Mouse (Mus musculus) erythroblast, embryonic 14.5 days (primary cell): ENCODE measurements around the gene Dicer1. TPM values are rescaled to one million over a fixed set of nuclear protein-coding genes. Genes with fewer than 3 reads are reported as not detected.

Experiments
- H3K27me3 ChIP-seq: 2 replicates; pipeline ENCODE4 v1.6.1; 2012; ENCODE audit warnings: inconsistent platforms; ENCODE audit not compliant: control insufficient read depth
- H3K36me3 ChIP-seq: 2 replicates; pipeline ENCODE4 v1.6.1; 2012; ENCODE audit warnings: mild to moderate bottlenecking, inconsistent platforms; ENCODE audit not compliant: control insufficient read depth
- H3K4me1 ChIP-seq: 2 replicates; pipeline ENCODE4 v1.6.1; 2012; ENCODE audit warnings: inconsistent platforms; ENCODE audit not compliant: control insufficient read depth
- H3K4me3 ChIP-seq: replicated peaks from 2 replicates; pipeline ENCODE3; 2012; ENCODE audit warnings: moderate library complexity, mild to moderate bottlenecking, inconsistent platforms
- H3K9me3 ChIP-seq: 2 replicates; pipeline ENCODE4 v1.6.1; 2012; ENCODE audit warnings: low read length, inconsistent platforms, mixed read lengths; ENCODE audit not compliant: control insufficient read depth
- GATA1 ChIP-seq: IDR thresholded peaks from 2 replicates; pipeline ENCODE4 v1.6.1; 2012; ENCODE audit warnings: low read length, inconsistent platforms, mixed read lengths
- TAL1 ChIP-seq: IDR thresholded peaks from 3 replicates; pipeline ENCODE4 v1.6.1; 2012; ENCODE audit warnings: low read length, inconsistent platforms, mixed read lengths
- polyA plus RNA-seq: library from polyadenylated mRNA; stranded (reverse); fragments of >175 nt; gene quantifications from 2 replicates; pipeline ENCODE4 v1.2.3, GENCODE M21; 2012

Dicer1 gene
- polyA plus RNA-seq, 1 experiment: 0.42 TPM

- H3K4me3 ChIP-seq: no peak overlapping the region
- no peaks in the 10 kb centered on the region for H3K4me1 ChIP-seq
- peaks cover 7% of the 10 kb centered on the region for H3K9me3 ChIP-seq
- no peak for TF ChIP-seq TAL1
- no peak for TF ChIP-seq GATA1
- no peaks in the 10 kb centered on the region for H3K27me3 ChIP-seq
- H3K36me3 ChIP-seq: no peaks in the 10 kb centered on the region
Observed at GRCm38 (mm10) chr12:104672976-104673375, 78.8 kb downstream of the Dicer1 start.

- Histone ChIP-seq H3K4me3 (no peak overlapping the region), H3K9me3 (peaks cover 5% of the 10 kb centered on the region), H3K4me1 (no peaks in the 10 kb centered on the region), H3K27me3 (no peaks in the 10 kb centered on the region), H3K36me3 (no peaks in the 10 kb centered on the region)
- no peak for TF ChIP-seq GATA1
- TF ChIP-seq TAL1: no peak
Observed at GRCm38 (mm10) chr12:104672406-104672805, 79.3 kb downstream of the Dicer1 start.

- peaks cover 4% of the 10 kb centered on the region; the same call in 1 of the 2 replicates for H3K9me3 ChIP-seq
- H3K4me3 ChIP-seq: no peak overlapping the region
- no peaks in the 10 kb centered on the region for H3K4me1 ChIP-seq
- no peak for TF ChIP-seq TAL1
- TF ChIP-seq GATA1: no peak
- no peaks in the 10 kb centered on the region for H3K36me3 ChIP-seq
- no peaks in the 10 kb centered on the region for H3K27me3 ChIP-seq
Observed at GRCm38 (mm10) chr12:104667846-104668245, 83.9 kb downstream of the Dicer1 start.

- H3K4me3 ChIP-seq: no peak overlapping the region
- H3K27me3 ChIP-seq: no peaks in the 10 kb centered on the region
- no peak for TF ChIP-seq TAL1
- TF ChIP-seq GATA1: no peak
- no peaks in the 10 kb centered on the region for H3K36me3 ChIP-seq
- H3K4me1 ChIP-seq: no peaks in the 10 kb centered on the region
- H3K9me3 ChIP-seq: peaks cover 4% of the 10 kb centered on the region; the same call in 1 of the 2 replicates
Observed at GRCm38 (mm10) chr12:104665951-104666350, 85.8 kb downstream of the Dicer1 start.

- TF ChIP-seq TAL1: no peak
- H3K9me3 ChIP-seq: peaks cover 4% of the 10 kb centered on the region; the same call in 1 of the 2 replicates
- H3K27me3 ChIP-seq: no peaks in the 10 kb centered on the region
- no peak overlapping the region for H3K4me3 ChIP-seq
- no peaks in the 10 kb centered on the region for H3K4me1 ChIP-seq
- H3K36me3 ChIP-seq: no peaks in the 10 kb centered on the region
Observed at GRCm38 (mm10) chr12:104665521-104665920, 86.2 kb downstream of the Dicer1 start.

- Histone ChIP-seq H3K4me1 (no peaks in the 10 kb centered on the region), H3K4me3 (no peak overlapping the region), H3K36me3 (no peaks in the 10 kb centered on the region), H3K9me3 (peaks cover 25% of the 10 kb centered on the region), H3K27me3 (no peaks in the 10 kb centered on the region)
- TF ChIP-seq TAL1 (no peak), GATA1 (no peak)
Observed at GRCm38 (mm10) chr12:104656146-104656545, 95.6 kb downstream of the Dicer1 start.

- TF ChIP-seq TAL1: no peak
- no peak for TF ChIP-seq GATA1
Observed at GRCm38 (mm10) chr12:104655006-104655405, 96.7 kb downstream of the Dicer1 start.

GRCm38 (mm10) chr12:104652021-104652420, 99.7 kb downstream of the Dicer1 start:
- TF ChIP-seq TAL1 (no peak), GATA1 (no peak)
- Histone ChIP-seq H3K36me3 (no peaks in the 10 kb centered on the region), H3K4me3 (no peak overlapping the region), H3K4me1 (no peaks in the 10 kb centered on the region), H3K27me3 (no peaks in the 10 kb centered on the region), H3K9me3 (peaks cover 16% of the 10 kb centered on the region)

More at GRCm38 (mm10) chr12:104655006-104655405, 96.7 kb downstream of the Dicer1 start:
- Histone ChIP-seq H3K36me3 (no peaks in the 10 kb centered on the region), H3K27me3 (no peaks in the 10 kb centered on the region), H3K4me3 (no peak overlapping the region), H3K9me3 (peaks cover 25% of the 10 kb centered on the region), H3K4me1 (no peaks in the 10 kb centered on the region)

GRCm38 (mm10) chr12:104651269-104651668, 100.5 kb downstream of the Dicer1 start:
- H3K4me3 ChIP-seq: no peak overlapping the region
- TF ChIP-seq GATA1: no peak
- no peak for TF ChIP-seq TAL1
- no peaks in the 10 kb centered on the region for H3K27me3 ChIP-seq
- H3K36me3 ChIP-seq: no peaks in the 10 kb centered on the region
- H3K4me1 ChIP-seq: no peaks in the 10 kb centered on the region
- peaks cover 14% of the 10 kb centered on the region for H3K9me3 ChIP-seq

- Histone ChIP-seq H3K4me1 (no peaks in the 10 kb centered on the region), H3K27me3 (no peaks in the 10 kb centered on the region), H3K4me3 (no peak overlapping the region), H3K36me3 (no peaks in the 10 kb centered on the region), H3K9me3 (peaks cover 9% of the 10 kb centered on the region)
- TF ChIP-seq GATA1 (no peak), TAL1 (no peak)
Observed at GRCm38 (mm10) chr12:104650510-104651260, 101.1 kb downstream of the Dicer1 start.
